Mouse (Mus musculus) monocyte, adult 5-6 weeks (primary cell): Measurements from ENCODE around the gene Bicd2. TPM values are rescaled to one million over a fixed set of nuclear protein-coding genes. Genes with fewer than 3 reads are reported as not detected.

Source experiments
- ATAC-seq: fragments of 153-309, 156-312 bp; replicated peaks from 2 replicates; pipeline ENCODE4 v1.8.0; 2017; ENCODE audit warnings: mild to moderate bottlenecking; ENCODE audit not compliant: low TSS enrichment, insufficient number of reproducible peaks, severe bottlenecking, poor library complexity, low FRiP score
- total RNA-seq: library from RNA; stranded (forward); fragments of 200-1000, 200-491, 200-594 nt; gene quantifications from 3 replicates; pipeline ENCODE4 v1.2.3, GENCODE M21; 2017

Bicd2 gene
- 24.4 to 44.2 TPM (median 31.3 TPM) in 3 replicates for total RNA-seq

- ATAC-seq: peak; percentile 98
These were observed at the start of gene Bicd2 for GRCm38 (mm10) chr13:49341012-49341830. Gene Bicd2, plus strand, starts transcription at chr13:49341585.

GRCm38 (mm10) chr13:49291949-49292348 is 49.4 kb upstream of the Bicd2 start:
- peak; percentile 65 for ATAC-seq

- ATAC-seq: no peak
These were observed 47.3 kb upstream of the Bicd2 start for GRCm38 (mm10) chr13:49294108-49294507.

GRCm38 (mm10) chr13:49296270-49296669 is 45.1 kb upstream of the Bicd2 start:
- no peak for ATAC-seq

- peak; percentile 82 for ATAC-seq
These were observed 42.6 kb upstream of the Bicd2 start for GRCm38 (mm10) chr13:49298514-49299381.

GRCm38 (mm10) chr13:49300771-49301170 is 40.6 kb upstream of the Bicd2 start:
- ATAC-seq: no peak

- no peak for ATAC-seq
These were observed 34.5 kb upstream of the Bicd2 start for GRCm38 (mm10) chr13:49306771-49307310.

GRCm38 (mm10) chr13:49307311-49307969 is 33.9 kb upstream of the Bicd2 start:
- ATAC-seq: peak; percentile 16

- ATAC-seq: no peak; the same call in 1 of the 2 replicates
These were observed 33.2 kb upstream of the Bicd2 start for GRCm38 (mm10) chr13:49308206-49308605.

GRCm38 (mm10) chr13:49308861-49309403 is 32.5 kb upstream of the Bicd2 start:
- ATAC-seq: peak; percentile 83

GRCm38 (mm10) chr13:49309501-49309900 is 31.9 kb upstream of the Bicd2 start:
- ATAC-seq: no peak; the same call in 1 of the 2 replicates

GRCm38 (mm10) chr13:49311642-49312041 is 29.7 kb upstream of the Bicd2 start:
- no peak for ATAC-seq

- ATAC-seq: no peak
These were observed 24.8 kb upstream of the Bicd2 start for GRCm38 (mm10) chr13:49316386-49317162.

- ATAC-seq: no peak
These were observed 23.9 kb upstream of the Bicd2 start for GRCm38 (mm10) chr13:49317508-49317907.

- no peak for ATAC-seq
These were observed 23.5 kb upstream of the Bicd2 start for GRCm38 (mm10) chr13:49317914-49318313.

GRCm38 (mm10) chr13:49320040-49320439 is 21.3 kb upstream of the Bicd2 start, which contains the start of gene Fgd3:
Gene Fgd3, minus strand, starts transcription at chr13:49320311.
- ATAC-seq: no peak

GRCm38 (mm10) chr13:49320514-49320913 is 20.9 kb upstream of the Bicd2 start:
- no peak for ATAC-seq

- 0 out of 2 replicates have a peak, but pooled peaks have one; percentile 33 for ATAC-seq
These were observed 19.9 kb upstream of the Bicd2 start for GRCm38 (mm10) chr13:49321452-49321851.
